Mouse (Mus musculus): ENCODE data around the gene Scamp4. TPM values are rescaled to one million over a fixed set of nuclear protein-coding genes. Genes with fewer than 3 reads are reported as not detected.

The Scamp4 gene
- polyA plus RNA-seq, 1 experiment from 2014 or later, result 103 TPM

DNA sequence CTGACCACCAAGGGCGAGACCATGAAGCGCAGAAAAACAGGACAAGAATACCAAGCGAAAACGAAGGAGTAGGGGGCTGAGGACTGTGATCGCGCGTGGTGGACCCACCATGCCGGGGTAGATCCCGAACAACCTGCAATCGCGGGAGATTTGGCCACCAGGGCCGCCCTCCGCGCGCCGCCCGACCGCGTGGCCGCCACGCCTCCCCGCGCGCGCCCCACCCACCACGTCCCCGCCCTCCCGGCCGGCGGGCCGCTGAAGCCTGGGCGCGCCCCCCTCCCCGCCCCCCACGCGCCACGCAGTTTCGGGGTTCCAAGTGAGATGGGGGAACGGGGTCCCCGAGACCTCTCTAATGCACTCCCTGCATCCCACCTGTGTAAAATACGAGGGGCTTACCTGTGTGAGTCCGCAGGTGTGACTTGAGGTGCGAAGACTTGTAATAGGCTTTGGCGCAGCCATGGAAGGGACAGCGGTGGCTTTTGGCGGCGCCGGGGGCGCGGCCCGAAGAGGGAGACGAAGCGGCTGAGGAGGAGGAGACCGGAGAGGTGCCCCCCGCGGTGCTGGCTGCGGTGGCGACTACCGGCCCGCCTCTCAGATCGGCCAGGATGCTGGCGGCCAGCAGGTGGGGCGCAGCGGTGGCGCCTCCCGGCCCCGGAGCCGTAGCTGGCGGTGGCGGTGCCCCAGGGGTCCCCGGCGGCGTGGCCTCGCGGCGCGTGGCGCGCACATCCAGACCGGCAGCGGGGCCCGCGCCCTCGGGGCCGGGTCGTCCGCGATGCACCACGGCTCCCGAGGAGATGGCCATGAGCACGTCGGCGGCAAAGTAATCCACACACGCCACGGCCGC, 26.1 kb upstream of the Scamp4 start:
- peak; percentile 1; the same call in 1 of the 2 replicates for ATAC-seq (ENCODE audit: low FRiP score, low TSS enrichment)
- peaks cover 43% of the 10 kb centered on the region for H3K4me1 ChIP-seq (ENCODE audit: control insufficient read depth, insufficient read depth, low read length)
- H3K9ac ChIP-seq (ENCODE audit: low read depth, low read length), result peak overlapping the region; percentile 89
- no peaks in the 10 kb centered on the region for H3K9me3 ChIP-seq (ENCODE audit: control insufficient read depth, low read length)
- H3K27ac ChIP-seq (ENCODE audit: low read depth, low read length), result peak overlapping the region; percentile 96
- H3K4me2 ChIP-seq (replicated peaks; ENCODE audit: low read depth, low read length), result peak overlapping the region; percentile 72
- WGBS, result under 1% methylated on average over 88 of the region's 96 CpGs
- no peaks in the 10 kb centered on the region for H3K27me3 ChIP-seq (ENCODE audit: control insufficient read depth, insufficient read depth, low read length)
- peak overlapping the region; percentile 87 for H3K4me3 ChIP-seq (ENCODE audit: low read length)
- H3K36me3 ChIP-seq (ENCODE audit: control insufficient read depth, insufficient read depth, low read length), result no peaks in the 10 kb centered on the region

DNA sequence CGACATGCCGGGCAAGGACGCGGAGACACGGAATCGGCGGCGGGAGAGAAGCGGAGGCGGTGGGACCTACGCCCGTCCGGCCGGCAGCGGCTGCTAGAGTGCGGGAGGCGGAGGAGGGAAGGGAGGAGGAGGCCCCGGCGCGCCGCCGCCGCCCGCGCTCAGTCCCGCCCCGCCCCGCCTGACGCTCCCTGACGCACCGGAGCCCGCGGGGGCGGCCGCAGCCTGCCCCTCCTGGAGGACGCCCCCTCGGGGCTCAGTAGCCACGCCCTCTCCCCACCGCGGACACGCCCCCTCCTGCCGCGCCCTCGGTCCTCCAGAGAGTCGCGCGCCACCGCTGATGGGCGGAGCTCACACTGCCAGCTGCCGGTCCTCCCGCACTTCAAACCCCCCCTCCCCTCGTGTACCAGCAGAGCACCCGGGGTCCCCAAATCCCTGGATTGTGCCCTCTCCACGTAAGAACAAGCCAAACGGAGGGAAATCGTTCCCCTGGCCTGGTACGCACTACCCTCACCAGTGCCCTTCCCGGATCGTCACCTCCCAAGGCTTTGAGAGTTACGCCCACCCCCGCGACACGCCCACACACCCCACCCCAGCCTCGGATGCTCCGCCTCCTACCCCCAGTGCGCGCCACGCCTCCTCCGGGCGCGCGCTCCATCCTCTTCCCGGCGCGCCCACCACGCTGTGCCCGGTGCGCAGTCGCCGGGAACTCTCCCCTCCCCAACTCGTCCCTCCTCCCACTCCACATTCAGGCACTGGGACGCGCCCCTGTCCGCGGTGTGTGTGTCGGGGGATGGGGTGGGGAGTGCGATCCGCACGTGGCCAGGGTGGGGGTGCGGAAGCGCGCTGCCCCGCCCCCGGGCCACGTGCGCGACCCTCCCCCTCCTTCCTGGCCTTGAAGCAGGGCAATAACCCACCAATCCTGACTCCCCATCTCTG, 25.2 kb upstream of the Scamp4 start, which contains the start of gene Klf16:
TSS of gene Klf16 (minus strand) at position 127 of the 936 bp plus-strand sequence.
- H3K9ac ChIP-seq (ENCODE audit: low read depth, low read length), result peak within 1 kb of the TSS; percentile 89
- H3K27ac ChIP-seq (ENCODE audit: low read depth, low read length), result peak within 1 kb of the TSS; percentile 96
- no peaks in the 10 kb centered on the region for H3K9me3 ChIP-seq (ENCODE audit: control insufficient read depth, low read length)
- no peaks in the 10 kb centered on the region for H3K27me3 ChIP-seq (ENCODE audit: control insufficient read depth, insufficient read depth, low read length)
- peak within 1 kb of the TSS; percentile 72 for H3K4me2 ChIP-seq (replicated peaks; ENCODE audit: low read depth, low read length)
- WGBS, result under 1% methylated on average over 76 of the region's 97 CpGs
- peak within 1 kb of the TSS; percentile 87 for H3K4me3 ChIP-seq (ENCODE audit: low read length)
- peak; percentile 80 for ATAC-seq (ENCODE audit: low FRiP score, low TSS enrichment)
- H3K4me1 ChIP-seq (ENCODE audit: control insufficient read depth, insufficient read depth, low read length), result peaks cover 34% of the 10 kb centered on the region
- 0 out of 2 replicates have a peak, but pooled peaks cover 4% of the 10 kb centered on the region for H3K36me3 ChIP-seq (ENCODE audit: control insufficient read depth, insufficient read depth, low read length)

DNA sequence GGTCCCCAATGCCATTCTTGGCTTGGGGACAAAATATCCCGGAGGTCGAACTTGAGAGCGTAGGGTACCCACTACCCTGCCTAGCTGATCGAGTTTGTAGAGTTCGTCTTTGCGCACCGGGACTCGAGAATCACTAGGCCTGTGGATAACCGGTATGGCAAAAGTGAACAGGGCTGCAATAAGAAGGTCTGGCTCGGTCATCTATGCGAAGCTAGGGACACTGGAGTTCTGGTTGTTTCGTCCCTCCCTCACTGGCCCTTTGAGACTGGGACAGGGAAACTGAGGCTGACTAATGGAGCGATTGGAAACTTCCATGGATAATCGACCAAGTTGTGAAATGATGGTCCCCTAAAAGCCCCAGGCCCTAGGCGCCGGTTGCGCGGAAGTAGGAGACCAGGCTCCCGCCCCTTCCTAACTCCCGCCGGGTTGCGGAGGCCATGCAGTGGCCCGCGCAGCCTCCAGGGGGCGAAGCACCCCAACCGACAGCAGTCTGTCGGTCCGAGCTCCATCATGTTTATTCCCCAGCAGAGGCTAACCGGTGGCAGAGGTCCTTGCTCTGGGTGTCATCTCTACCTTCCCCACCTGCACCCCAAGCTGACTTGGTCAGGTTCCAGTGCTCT, 24.4 kb upstream of the Scamp4 start:
- peak; percentile 36 for ATAC-seq (ENCODE audit: low FRiP score, low TSS enrichment)
- Histone ChIP-seq H3K4me3 (ENCODE audit: low read length) (peak overlapping the region; percentile 87), H3K36me3 (ENCODE audit: control insufficient read depth, insufficient read depth, low read length) (peaks cover 8% of the 10 kb centered on the region; the same call in 1 of the 2 replicates), H3K4me2 (replicated peaks; ENCODE audit: low read depth, low read length) (peak overlapping the region; percentile 72), H3K27me3 (ENCODE audit: control insufficient read depth, insufficient read depth, low read length) (no peaks in the 10 kb centered on the region), H3K9ac (ENCODE audit: low read depth, low read length) (peak overlapping the region; percentile 89), H3K4me1 (ENCODE audit: control insufficient read depth, insufficient read depth, low read length) (peaks cover 33% of the 10 kb centered on the region), H3K27ac (ENCODE audit: low read depth, low read length) (peak overlapping the region; percentile 96), H3K9me3 (ENCODE audit: control insufficient read depth, low read length) (no peaks in the 10 kb centered on the region)
- under 1% methylated on average over 29 of the region's 29 CpGs for WGBS

DNA sequence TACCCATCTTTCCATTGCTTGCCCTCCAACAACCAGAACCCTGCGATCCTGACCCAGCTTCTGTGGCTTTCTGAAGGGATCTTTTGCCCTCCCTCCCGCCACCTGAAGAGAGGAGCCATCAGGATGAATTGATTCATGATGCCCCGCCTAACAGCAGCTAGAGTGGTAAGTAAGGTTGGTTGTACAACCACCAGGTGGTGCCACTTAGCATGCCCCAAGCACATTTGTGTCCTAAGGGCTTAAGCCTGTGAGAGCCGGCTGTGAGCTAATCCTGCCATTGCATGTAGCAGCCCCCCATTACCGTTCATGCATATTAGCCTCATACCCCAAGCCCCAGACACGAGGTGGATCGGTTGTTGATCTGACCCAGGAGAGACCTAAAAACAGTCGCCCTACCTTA, 23.8 kb upstream of the Scamp4 start:
- Histone ChIP-seq H3K4me1 (ENCODE audit: control insufficient read depth, insufficient read depth, low read length) (peaks cover 30% of the 10 kb centered on the region), H3K27me3 (ENCODE audit: control insufficient read depth, insufficient read depth, low read length) (no peaks in the 10 kb centered on the region), H3K36me3 (ENCODE audit: control insufficient read depth, insufficient read depth, low read length) (peaks cover 11% of the 10 kb centered on the region; the same call in 1 of the 2 replicates), H3K27ac (ENCODE audit: low read depth, low read length) (peak overlapping the region; percentile 96), H3K9me3 (ENCODE audit: control insufficient read depth, low read length) (no peaks in the 10 kb centered on the region), H3K4me3 (ENCODE audit: low read length) (peak overlapping the region; percentile 87; the same call in 1 of the 2 replicates), H3K4me2 (replicated peaks; ENCODE audit: low read depth, low read length) (peak overlapping the region; percentile 72), H3K9ac (ENCODE audit: low read depth, low read length) (peak overlapping the region; percentile 89; the same call in 1 of the 2 replicates)
- no peak for ATAC-seq (ENCODE audit: low FRiP score, low TSS enrichment)
- WGBS, result 2% methylated on average over 8 of the region's 8 CpGs

DNA sequence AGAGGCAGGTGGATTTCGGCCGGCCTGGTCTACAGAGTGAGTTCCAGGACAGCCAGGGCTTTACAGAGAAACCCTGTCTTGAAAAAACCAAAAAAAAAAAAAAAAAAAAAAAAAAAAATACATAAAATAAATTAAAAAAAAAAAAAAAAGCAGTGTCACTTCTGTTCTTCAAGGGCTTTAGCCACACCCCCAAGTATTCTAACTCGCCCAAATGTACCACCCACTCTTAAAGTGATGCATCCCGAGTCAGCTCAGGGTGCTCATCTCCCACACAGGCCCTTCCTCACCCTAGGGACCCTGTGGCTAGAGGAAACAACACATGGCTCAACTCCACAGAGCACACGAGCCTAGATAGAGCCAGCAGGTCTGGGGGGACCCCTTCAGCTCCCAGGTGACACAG, 19.6 kb upstream of the Scamp4 start:
- H3K4me1 ChIP-seq (ENCODE audit: control insufficient read depth, insufficient read depth, low read length), result peaks cover 11% of the 10 kb centered on the region; the same call in 1 of the 2 replicates
- no peaks in the 10 kb centered on the region for H3K27me3 ChIP-seq (ENCODE audit: control insufficient read depth, insufficient read depth, low read length)
- H3K36me3 ChIP-seq (ENCODE audit: control insufficient read depth, insufficient read depth, low read length), result peaks cover 35% of the 10 kb centered on the region
- WGBS, result 86% methylated on average over 5 of the region's 5 CpGs
- no peak overlapping the region for H3K4me2 ChIP-seq (replicated peaks; ENCODE audit: low read depth, low read length)
- no peaks in the 10 kb centered on the region for H3K9me3 ChIP-seq (ENCODE audit: control insufficient read depth, low read length)
- H3K9ac ChIP-seq (ENCODE audit: low read depth, low read length), result no peak overlapping the region
- no peak overlapping the region for H3K27ac ChIP-seq (ENCODE audit: low read depth, low read length)
- no peak for ATAC-seq (ENCODE audit: low FRiP score, low TSS enrichment)
- no peak overlapping the region for H3K4me3 ChIP-seq (ENCODE audit: low read length)

DNA sequence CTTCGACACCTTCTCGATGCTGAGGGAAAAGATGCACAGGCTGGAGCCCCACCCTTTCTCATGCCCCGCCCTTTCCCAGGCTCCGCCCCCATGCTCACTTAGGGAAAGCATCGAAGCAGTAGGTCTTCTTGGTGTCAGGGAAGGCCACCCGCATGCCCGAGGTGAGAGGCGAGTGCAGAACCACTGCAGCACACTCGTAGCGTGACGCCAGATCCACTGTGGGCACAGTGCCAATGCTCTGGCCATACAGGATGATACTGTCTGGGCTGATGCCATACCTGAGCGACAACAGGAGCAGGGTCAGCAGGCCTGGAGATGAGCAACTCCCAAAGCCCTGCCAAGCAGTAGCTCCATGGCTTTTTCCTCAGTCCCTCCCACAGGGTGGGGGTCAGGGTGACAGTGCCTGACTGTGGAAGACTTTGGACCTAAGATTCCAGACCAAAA, 18.6 kb upstream of the Scamp4 start:
- Histone ChIP-seq H3K4me1 (ENCODE audit: control insufficient read depth, insufficient read depth, low read length) (peaks cover 11% of the 10 kb centered on the region; the same call in 1 of the 2 replicates), H3K36me3 (ENCODE audit: control insufficient read depth, insufficient read depth, low read length) (peaks cover 35% of the 10 kb centered on the region), H3K4me2 (replicated peaks; ENCODE audit: low read depth, low read length) (no peak overlapping the region), H3K27me3 (ENCODE audit: control insufficient read depth, insufficient read depth, low read length) (no peaks in the 10 kb centered on the region), H3K27ac (ENCODE audit: low read depth, low read length) (no peak overlapping the region), H3K9ac (ENCODE audit: low read depth, low read length) (no peak overlapping the region), H3K9me3 (ENCODE audit: control insufficient read depth, low read length) (no peaks in the 10 kb centered on the region), H3K4me3 (ENCODE audit: low read length) (no peak overlapping the region)
- ATAC-seq (ENCODE audit: low FRiP score, low TSS enrichment), result no peak
- 69% methylated on average over 12 of the region's 12 CpGs for WGBS

DNA sequence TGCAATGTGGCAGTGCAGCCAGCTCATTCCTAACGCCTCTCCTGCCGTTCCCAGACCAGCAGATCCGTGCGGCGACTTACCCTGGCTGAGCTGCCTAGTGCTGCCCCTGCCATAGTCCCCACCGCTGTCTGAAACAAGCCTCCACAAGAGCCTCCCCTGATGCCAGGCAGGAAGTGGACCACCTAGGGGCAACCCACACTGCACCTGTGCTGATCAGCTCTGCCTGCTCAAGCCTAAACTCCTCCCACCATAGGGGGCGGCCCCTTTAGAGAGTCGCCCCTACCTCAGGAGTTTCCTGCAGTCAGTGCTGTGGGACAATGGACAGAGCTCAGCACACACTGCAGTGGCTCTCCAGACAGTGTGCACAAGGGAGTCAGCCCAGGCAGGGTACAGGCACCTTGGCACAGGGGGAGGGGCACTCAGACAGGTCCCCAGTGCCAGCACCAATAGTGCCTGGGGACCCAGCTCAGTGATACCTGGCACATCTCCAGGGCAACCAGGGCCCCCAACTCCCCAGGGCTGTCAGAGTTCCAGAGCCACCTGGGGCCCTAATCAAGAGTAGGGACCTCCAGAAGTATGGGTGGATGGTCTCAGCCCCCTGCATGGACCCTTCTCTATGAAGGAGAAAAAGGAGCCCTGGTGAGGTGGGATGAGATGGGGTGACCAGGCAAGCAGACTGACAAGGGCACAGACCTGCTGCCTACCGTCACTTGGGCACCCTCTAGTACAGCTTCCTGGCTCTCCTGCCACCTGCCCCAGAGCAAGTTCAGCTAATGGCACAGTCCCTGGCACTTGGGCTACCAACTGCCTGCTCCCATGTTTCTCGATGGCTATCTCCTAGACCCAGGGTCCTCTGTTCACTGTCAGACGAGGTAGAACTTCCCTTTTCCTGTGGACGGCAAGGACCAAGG, 17.8 kb upstream of the Scamp4 start:
- Histone ChIP-seq H3K9ac (ENCODE audit: low read depth, low read length) (no peak overlapping the region), H3K4me2 (replicated peaks; ENCODE audit: low read depth, low read length) (peak overlapping the region; percentile 10; the same call in 1 of the 2 replicates), H3K27ac (ENCODE audit: low read depth, low read length) (no peak overlapping the region), H3K4me1 (ENCODE audit: control insufficient read depth, insufficient read depth, low read length) (peaks cover 14% of the 10 kb centered on the region; the same call in 1 of the 2 replicates), H3K9me3 (ENCODE audit: control insufficient read depth, low read length) (no peaks in the 10 kb centered on the region), H3K36me3 (ENCODE audit: control insufficient read depth, insufficient read depth, low read length) (peaks cover 35% of the 10 kb centered on the region), H3K4me3 (ENCODE audit: low read length) (peak overlapping the region; percentile 3; the same call in 1 of the 2 replicates), H3K27me3 (ENCODE audit: control insufficient read depth, insufficient read depth, low read length) (no peaks in the 10 kb centered on the region)
- 79% methylated on average over 12 of the region's 12 CpGs for WGBS
- ATAC-seq (ENCODE audit: low FRiP score, low TSS enrichment), result no peak

Measured in kidney, embryonic 14.5 days (tissue).